Mouse (Mus musculus) thymus, postnatal 36 days (tissue): ENCODE data around the gene Slco2b1.

ENCODE experiments used
- DNase-seq, 2 experiments: peaks; one replicate each; pipeline ENCODE4 v3.0.0; 2022; ENCODE audit warnings: mixed read lengths in 2 of 2

Slco2b1 gene

DNA sequence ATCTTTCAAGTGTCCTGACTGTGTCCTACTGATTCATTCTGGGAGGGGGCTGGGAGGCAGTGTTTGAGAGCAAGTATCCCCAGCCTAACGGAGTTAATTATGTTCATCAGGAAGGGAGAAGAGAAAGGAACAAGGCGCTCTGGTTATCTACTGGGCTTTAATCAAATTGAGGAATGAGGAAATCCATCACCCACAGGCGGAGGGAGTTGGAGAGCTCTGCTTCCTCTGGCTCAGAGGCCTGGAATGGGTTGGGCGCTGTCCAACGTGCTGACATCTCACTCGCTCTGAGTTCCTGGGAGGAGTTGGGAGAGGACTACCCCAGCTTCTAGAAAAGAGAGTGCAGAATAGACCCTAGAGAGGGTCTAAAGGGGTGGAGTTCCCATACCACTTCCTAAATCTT lies 62.5 kb downstream of the Slco2b1 start:
- DNase-seq = peak in 1 of 2 experiments; percentile 18

DNA sequence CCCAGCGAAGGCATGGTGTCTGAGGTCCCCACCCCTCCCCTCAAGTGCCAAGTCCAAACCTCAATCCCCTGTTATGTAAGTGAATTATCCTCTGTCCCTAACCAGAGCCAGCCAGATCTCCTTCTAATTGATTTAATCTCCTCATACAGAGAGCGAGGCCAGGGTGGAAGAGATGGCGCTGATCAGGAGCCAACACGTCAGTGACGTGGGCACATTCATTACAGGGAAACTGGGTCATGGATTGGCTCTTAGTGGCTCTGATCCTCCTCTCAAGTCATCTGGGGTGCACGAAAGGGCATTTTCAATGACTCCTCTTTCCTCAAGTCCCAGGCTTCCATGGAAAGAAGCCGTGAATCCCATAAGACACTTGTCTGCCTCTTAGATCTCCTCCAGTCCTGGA lies 66.4 kb downstream of the Slco2b1 start:
- no peak for DNase-seq

DNA sequence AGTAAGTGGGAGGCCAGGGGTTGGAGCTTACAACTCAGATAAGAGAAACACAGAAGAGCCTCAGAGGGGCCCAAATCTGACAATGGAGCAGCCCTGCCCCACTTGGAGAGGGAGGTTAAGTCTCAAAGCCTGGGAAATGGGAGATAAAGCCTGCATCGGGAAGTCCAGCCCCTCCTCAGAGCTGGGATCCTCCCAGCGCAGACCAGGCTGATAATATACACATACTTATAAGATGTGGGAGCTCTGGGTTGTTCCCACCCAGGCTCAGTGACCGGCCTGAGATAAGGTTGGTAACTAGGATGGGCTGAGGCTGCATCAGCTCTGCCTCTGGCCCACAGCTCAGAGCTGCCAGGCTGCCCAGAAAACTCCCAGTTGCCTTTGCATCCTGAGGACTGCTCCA lies 69.1 kb downstream of the Slco2b1 start:
- DNase-seq = no peak

DNA sequence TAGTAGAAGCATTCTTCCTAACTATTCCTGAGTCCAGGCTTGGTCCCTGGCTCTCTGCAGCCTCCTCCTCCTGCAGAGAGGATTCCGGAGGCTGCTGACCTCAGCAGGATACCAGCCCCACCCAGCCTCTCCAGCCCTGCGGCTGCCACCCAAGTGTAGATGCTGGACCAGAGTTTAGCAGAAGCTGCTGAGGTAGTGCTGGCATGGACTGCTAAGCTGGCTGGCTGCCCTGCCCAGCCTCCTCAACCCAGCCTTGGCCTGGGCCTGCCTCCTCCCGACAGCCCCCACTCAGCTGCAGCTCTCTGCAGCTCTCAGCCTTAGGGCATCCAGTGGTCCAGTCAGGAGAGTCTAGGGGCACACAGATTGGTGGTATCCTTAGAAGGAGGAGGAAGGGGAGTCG lies 69.9 kb downstream of the Slco2b1 start:
- DNase-seq = no peak

DNA sequence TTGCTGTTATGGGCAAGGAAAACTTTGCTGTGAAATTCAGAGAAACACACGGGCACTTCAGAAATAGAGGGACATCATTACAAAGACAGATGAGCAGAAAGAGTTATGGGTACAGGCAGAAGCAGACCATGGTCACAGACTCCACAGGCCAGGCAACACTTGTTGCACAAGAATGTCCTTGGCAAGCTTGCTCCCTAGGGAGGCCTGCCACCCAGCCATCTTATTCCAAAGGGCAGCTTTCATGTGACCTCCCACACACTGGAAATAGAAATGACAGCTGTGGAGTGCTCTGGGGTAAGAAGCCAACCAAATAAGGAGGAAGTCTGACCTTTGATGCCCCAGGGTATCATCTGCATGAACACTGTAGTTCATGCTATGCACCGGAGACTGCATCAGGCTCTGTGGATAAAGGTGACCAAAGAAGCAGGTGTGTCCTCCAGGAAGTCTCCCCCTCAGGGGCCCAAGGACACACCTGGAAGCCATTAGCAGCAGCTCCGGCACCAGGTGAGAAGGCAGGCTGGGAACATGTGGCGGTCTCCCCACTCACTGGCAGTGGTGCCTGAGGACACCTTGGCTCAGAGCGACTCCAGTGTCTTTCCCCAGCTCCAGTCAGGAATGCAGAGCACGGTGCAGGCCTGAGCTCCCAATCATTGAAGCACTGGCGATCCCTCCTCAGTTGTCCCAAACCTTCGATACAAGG lies 77.0 kb downstream of the Slco2b1 start:
- no peak for DNase-seq

DNA sequence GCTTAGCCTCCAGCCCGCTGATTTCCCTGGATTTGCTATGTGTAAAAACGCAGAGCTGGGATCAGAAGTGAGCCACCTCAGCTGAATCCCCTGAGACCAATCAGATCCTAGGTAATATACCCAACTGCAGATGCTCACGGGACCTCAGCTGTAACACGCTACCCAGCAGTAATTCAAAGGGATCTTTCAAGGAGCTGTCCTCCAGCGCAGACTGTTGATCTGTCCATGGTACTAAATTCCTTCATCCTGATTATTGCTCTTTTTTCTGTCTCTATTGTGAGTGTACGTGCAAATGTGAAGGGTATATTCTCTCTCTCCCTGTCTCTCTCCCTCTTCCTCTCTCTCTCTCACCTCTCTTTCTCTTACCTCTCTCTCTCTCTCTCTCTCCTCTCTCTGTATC lies 78.9 kb downstream of the Slco2b1 start:
- no peak for DNase-seq

DNA sequence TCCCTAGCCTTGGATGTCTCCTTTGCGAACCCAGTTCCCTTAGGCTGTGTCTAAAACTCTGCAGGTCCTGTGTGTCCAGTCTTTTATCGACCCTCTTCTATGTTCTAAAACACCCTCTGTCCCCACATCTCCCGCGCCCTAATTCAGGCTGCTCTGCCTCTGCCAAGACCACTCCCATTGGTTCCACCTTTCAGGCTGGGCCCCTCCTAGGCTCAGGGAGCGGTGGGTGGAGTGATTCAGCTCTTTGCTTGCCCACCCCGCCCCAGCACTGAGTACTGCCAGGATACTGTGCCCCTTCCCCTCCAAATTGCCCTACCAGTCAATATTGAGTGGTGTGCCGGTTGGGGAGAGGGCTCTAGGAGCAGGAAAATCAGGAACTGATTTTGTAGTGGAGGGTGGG lies 83.8 kb downstream of the Slco2b1 start:
- no peak for DNase-seq

DNA sequence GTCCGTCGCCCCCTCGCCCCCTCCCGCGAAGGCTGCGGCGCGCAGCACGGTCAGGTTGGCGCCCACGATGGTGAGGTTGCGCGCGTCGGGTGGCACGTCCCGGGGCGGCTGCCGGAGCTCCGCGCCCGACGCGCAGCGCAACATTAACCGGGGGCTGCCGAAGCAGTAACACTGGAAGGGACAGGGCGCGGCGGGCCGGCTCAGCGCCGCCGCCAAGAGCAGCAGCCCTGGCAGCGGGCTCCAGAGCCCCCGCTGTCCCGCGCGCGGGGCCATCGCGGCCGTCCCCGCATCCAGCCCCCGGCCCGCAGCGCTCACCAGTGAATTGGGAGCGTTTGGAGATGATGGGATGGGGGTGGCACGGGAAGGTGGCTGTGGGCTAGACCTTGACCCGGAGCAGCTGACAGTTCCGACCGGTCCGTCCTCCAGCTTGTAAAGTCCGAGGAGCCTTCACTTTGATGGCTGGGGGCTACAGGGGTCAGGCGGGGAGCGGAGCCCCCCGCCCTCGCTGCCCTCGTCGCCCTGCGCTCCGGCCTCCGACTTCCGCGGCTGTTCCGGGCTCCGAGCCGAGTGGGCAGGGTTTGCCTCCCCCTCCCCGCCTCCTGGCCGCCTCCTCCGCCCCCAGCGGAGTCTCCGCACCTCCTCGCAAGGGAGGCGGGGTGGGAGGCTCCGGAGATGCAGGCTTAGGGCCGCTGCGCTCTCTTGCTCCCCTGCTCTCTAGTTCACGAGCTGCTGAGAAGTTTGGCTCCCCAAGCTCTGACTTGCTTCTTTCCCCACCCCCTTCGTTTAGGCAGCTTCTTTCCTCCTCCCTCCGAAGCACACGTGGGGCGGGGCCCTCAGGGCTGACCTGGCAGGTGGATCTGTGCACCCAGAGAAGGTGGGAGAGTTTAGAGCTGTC lies 84.5 kb downstream of the Slco2b1 start, which contains the start of gene Tpbgl:
TSS of gene Tpbgl (minus strand) at position 728 of the 895 bp plus-strand sequence.
- DNase-seq = peak; percentile 51 to 65

DNA sequence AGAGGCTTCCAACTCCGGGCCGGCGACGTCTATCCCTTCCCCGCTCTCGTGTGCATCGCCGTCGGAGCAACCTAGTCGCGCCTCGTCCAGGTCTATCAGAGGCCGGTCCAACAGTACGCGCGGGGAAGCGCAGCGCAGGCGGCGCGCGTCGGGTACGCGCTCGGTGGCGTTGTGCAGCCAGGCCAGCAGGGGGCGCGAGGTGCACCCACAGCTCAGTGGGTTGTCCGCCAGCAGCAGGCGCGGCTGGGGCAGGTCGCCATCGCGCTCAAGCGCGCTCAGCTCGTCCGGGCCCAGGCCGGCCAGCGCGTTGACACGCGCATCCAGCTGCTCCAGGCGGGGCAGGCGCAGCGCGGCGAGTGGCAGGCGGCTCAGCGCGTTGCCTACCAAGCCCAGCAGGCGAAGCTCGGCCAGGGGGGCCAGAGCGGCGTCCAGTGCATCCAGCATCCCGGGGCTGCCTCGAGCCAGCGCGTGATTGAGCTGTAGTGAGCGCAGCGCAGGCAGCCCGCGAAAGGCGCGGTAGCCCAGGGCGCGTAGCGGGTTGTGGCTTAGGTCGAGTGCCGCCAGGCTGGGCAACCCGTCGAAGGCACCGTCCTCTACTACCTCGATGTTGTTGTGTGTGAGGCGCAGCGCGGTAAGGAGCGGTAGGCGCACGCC lies 85.3 kb downstream of the Slco2b1 start:
- peak; percentile 80 to 83 for DNase-seq

DNA sequence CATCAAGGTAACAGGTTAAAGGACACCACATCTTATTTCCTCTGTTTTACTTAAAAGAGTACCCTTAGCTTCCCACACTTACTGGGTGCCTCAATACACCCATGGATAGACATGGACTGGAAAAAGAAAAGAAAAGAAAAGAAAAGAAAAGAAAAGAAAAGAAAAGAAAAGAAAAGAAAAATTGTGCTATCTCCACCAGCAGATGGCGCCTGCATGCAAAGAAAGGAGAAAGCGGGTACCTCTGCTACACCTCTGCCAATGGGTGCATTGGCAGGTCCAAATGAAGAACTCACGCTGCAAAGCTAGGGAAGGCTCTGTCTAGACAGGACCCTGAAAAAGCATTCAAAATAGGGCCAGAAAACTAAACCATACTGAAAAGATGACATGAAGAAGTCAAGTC lies 92.3 kb downstream of the Slco2b1 start:
- peak in 1 of 2 experiments; percentile 38 for DNase-seq

DNA sequence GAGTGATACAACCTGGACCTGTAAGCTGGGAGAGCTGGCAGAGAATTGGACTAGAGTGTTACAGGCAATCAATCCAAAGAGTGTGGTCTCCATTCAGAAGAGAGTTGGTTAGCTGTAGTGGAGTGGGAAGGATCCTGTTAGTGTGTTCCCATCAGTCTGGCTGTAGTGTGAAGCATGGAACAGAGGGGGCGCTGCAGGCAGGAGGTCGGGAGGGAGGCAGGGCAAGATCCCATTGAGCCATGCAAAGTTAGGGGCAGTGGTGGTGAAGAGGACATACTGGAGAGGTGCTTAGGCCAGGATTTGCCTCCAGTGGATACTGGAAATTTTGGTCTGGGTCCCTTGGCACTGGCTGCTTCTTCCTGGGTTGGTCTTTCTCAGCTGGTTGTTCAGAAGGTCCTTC lies 92.9 kb downstream of the Slco2b1 start:
- DNase-seq = no peak
